Mouse (Mus musculus): ENCODE measurements around the gene Arhgap17.

Arhgap17 gene

DNA sequence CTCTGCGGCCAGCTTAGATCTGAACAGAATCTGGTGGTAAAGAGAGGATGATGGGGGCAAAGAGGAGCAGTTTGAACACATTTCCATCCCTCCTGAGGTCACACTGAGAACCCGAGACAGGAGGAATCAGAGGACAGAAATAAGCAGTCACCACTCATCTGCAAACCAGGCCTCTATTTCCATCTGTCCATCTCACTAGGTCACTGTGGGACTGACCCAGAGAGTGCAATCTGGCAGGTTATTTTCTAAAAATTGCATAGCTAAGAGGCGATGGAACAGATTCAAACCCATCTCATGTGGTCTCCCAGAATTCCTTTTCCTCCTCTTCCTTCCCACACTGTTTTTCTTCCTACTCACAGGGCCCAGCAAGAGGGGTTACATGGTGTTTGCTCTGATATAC, 81.8 kb downstream of the Arhgap17 start:
- no peak for DNase-seq (ENCODE audit: low spot score)

GRCm38 (mm10) chr7:123285896-123286295, 83.8 kb downstream of the Arhgap17 start:
- no peak for DNase-seq (ENCODE audit: low spot score)

DNA sequence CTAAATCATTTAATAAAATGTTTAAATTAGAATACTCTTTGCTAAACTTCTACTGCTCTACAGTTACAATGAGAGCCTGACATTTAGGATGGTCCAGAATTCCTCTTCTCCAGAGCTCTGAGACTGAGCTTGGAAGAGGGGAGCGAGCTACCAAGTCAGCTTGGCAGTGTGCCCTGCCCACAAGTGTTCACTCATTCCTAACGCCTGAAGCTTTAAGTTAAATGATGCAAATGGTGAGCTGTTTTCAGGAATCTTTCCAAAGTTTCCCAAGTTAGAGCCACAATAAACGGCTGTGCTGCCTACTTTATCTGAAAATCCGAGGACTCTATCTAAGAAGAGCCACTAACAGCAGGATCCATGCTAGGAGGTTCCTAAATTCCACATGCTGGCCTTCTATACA, 85.9 kb downstream of the Arhgap17 start:
- no peak for DNase-seq (ENCODE audit: low spot score)

GRCm38 (mm10) chr7:123279797-123280196, 89.9 kb downstream of the Arhgap17 start:
- no peak for DNase-seq (ENCODE audit: low spot score)

DNA sequence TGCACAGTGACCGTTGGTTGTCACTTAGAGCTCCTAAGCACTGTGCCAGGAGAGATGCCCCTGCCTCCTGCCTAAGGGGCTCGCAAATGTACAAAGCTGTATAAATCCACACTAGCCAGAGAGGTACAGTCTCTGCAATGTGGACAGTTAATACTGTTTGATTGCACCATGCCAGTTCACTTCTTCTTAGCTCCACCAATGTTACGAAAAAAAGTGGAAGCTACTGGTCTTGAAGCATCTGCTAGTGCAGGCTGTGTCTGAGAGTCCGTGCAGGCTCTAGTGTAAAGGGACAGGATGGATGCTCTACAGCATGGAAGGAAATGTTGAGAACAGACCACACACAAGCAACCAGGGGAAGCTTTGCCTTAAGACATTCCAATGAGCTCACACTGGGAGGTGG, 93.1 kb downstream of the Arhgap17 start:
- DNase-seq (ENCODE audit: low spot score): no peak

DNA sequence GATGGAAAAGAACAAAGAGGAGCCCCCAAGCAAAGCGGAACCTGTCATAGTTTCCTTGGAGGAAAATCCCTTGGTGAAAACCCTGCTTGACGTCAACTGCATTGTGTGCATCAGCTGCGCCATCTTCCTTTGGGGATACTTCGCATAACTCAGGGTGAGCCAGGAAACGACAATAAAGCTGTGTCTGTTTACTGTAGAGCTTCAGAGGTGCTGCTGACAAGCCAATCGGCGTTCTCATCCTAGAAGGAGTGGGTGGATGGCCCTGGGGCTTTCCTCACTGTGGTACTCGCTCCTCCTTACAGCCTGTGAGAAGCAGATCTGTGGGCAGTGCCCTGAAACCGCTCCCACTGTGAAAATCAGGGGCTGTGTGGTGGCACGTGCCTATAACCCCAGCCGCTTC, 96.7 kb downstream of the Arhgap17 start:
- no peak for DNase-seq (ENCODE audit: low spot score)

GRCm38 (mm10) chr7:123258103-123258502, 111.6 kb downstream of the Arhgap17 start:
- no peak for DNase-seq (ENCODE audit: low spot score)

DNA sequence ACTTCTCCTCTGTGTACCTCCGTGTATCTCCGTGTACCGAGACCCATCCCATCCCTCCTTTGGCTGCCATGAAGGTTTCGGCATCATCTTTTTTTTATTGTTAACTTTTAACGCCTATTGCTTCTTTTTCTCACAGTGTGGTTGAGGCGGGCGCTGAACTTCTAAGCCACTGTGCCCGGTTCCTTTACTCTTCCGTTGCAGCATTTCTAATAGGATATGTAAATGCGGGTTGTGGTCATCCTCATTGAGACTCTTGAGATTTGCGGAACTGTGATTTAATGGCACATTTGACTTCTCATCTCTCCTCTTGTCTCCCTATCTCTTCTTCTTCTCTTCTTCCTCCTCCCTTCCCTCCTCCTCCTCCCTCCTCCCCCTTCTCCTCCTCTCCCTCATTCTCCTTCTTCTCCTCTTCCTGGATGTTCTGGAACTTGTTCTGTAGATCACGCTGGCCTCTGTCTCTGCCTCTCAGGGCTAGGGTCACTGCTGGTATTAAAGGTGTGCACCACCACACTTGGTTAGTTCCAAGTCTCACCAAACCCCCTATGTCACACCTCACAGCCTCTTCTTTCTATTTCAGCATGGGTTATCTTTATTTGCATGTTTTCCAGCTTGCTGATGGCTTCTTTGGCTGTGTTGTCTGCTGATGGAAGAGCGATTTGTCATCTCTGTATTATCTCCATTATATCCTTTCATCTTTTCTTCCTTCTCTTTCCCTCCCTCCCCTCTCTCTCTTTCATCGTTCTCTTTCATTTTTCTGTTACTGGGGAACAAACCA, 115.3 kb downstream of the Arhgap17 start:
- no peak for DNase-seq (ENCODE audit: low spot score)

- no peak for DNase-seq (ENCODE audit: low spot score)
Observed at GRCm38 (mm10) chr7:123253396-123253795, 116.3 kb downstream of the Arhgap17 start.

- no peak for DNase-seq (ENCODE audit: low spot score)
Observed at GRCm38 (mm10) chr7:123251343-123251742, 118.4 kb downstream of the Arhgap17 start.

DNA sequence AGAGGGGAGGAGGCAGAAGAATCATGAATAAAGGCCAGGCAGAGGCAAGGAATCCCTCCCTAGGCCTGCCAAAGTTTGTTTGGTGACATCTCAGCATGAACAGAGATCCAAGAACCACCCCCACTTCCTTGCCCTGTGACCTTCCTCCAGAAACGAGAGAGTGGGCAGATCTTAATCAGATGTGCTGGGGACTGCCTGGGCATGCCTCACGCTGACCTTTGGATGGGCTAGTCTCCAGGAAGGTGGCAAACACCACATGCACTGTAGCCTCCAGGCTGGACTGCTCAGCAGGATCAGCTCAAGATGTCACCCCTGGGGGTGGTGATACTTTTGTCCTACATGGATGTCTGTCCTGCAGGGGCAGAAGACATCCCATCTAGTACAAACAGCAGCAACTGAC, 121.5 kb downstream of the Arhgap17 start:
- no peak for DNase-seq (ENCODE audit: low spot score)

GRCm38 (mm10) chr7:123246504-123247084, 123.1 kb downstream of the Arhgap17 start:
- no peak for DNase-seq (ENCODE audit: low spot score)

DNA sequence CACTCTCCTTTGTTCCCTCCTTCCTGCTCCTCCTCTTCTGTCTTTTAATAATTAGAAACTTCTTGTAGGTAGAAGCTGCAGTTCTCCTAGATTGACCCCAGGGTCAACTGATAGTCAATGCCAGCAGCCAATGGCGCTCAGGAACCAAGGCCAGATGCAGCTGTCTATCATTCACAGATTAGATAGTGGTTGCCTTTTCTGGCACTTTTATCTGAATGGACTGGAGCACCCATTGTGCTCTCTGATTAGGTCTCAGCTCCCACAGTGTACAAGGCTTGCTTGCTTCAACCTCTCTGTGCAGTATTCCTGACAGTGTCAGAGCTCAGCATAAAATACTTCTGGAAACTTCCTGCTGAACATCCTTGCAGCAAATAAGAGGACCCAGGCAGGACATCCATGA, 124.9 kb downstream of the Arhgap17 start:
- DNase-seq (ENCODE audit: low spot score): no peak

GRCm38 (mm10) chr7:123242241-123242640, 127.5 kb downstream of the Arhgap17 start:
- DNase-seq (ENCODE audit: low spot score): no peak

DNA sequence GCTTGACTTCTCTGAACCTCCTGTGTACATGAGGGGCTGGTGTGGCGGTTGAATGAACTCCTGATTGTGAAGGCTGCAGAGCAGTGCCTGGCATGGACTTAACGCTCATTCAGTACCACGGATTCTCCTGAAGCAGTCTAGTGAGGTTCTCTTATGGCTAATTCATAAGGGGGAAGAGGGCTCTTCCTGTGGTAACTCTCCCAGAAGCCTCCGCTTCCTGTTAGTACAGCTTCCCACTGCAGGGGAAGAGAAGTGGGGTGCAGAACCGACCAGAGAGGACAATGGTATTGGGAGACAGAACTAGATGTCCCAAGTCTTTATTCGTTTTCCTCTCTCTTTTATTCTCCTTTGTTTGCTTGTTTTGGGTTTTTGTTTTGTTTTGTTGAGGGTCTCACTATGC, 129.7 kb downstream of the Arhgap17 start:
- no peak for DNase-seq (ENCODE audit: low spot score)

DNA sequence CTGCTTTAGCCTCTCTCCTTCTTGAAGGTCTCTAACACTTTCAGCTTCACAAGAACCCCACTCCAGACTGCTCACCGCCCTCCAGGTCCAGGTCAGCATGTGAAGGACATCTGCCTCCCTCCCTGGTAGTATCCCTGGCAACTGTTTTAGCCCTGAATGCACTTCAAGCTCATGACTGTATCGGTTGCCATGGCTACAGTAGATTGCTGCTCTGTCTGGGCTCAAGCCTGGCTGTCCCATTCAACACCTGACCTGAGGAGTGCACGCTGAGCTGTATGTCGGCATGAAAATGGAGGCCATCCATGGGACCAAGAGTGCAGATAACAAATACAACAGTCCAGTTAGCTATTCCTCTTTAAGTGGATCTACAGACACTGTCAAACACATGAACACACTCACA, 131.1 kb downstream of the Arhgap17 start:
- no peak for DNase-seq (ENCODE audit: low spot score)

GRCm38 (mm10) chr7:123235449-123235848, 134.3 kb downstream of the Arhgap17 start:
- no peak for DNase-seq (ENCODE audit: low spot score)

All from urinary bladder, postnatal 25 days (tissue).